Mouse (Mus musculus) lung, embryonic 14.5 days (tissue): ENCODE results near the gene Trpv4. TPM values are rescaled to one million over a fixed set of nuclear protein-coding genes. Genes with fewer than 3 reads are reported as not detected.

Source experiments
- ATAC-seq: fragments of 200-750 bp; cut with Nextera tagmentation; 2 replicates; pipeline ENCODE4 v1.8.0; 2017; ENCODE audit warnings: mild to moderate bottlenecking, moderate TSS enrichment, moderate library complexity; ENCODE audit not compliant: insufficient read depth
- DNase-seq: peaks from one replicate; pipeline ENCODE4 v3.0.0-alpha.2; 2015
- H3K27ac ChIP-seq: fragments of 300-500 bp; sonication (generic); 2 replicates; pipeline ENCODE4 v1.5.1; 2014; ENCODE audit warnings: low read depth, mild to moderate bottlenecking, moderate library complexity
- H3K27me3 ChIP-seq: fragments of 300-500 bp; sonication (generic); 2 replicates; pipeline ENCODE4 v1.6.1; 2014; ENCODE audit warnings: low read length, control low read depth; ENCODE audit not compliant: insufficient read depth
- H3K36me3 ChIP-seq: fragments of 300-500 bp; sonication (generic); 2 replicates; pipeline ENCODE4 v1.6.1; 2014; ENCODE audit warnings: control low read depth; ENCODE audit not compliant: insufficient read depth
- H3K4me1 ChIP-seq: fragments of 300-500 bp; sonication (generic); 2 replicates; pipeline ENCODE4 v1.6.1; 2014; ENCODE audit warnings: antibody characterized with exemption, control low read depth; ENCODE audit not compliant: insufficient read depth
- H3K4me2 ChIP-seq: fragments of 300-500 bp; sonication (generic); 2 replicates; pipeline ENCODE4 v1.6.1; 2014; ENCODE audit warnings: mild to moderate bottlenecking
- H3K4me3 ChIP-seq: fragments of 300-500 bp; sonication (generic); 2 replicates; pipeline ENCODE4 v1.5.1; 2014; ENCODE audit warnings: low read depth, low read length
- H3K9ac ChIP-seq: fragments of 300-500 bp; sonication (generic); 2 replicates; pipeline ENCODE4 v1.6.1; 2014
- H3K9me3 ChIP-seq: fragments of 300-500 bp; sonication (generic); 2 replicates; pipeline ENCODE4 v1.6.1; 2016; ENCODE audit warnings: low read depth, low read length, control low read depth
- CTCF ChIP-seq: IDR thresholded peaks from 2 replicates; pipeline ENCODE4 v1.5.1; 2016; ENCODE audit warnings: antibody characterized with exemption, low read depth
- WGBS: fragments of 180-500 bp; shearing (Covaris S2); extraction: QIAGEN DNeasy Blood & Tissue Kit; methylation state at CpG from one replicate; pipeline ENCODE4 v1.1.7; 2014; 5-methylcytosine and 5-hydroxymethylcytosine counted together
- polyA plus RNA-seq: library from polyadenylated mRNA; unstranded; fragments of >200 nt; fragmentation: Nextera tagmentation; extraction: Ambion mirVana; gene quantifications from 2 replicates; pipeline ENCODE4 v1.2.1, GENCODE M21; 2014

Gene Trpv4
- polyA plus RNA-seq, 1 experiment from 2014 or later = 1.0 TPM

- H3K4me2 ChIP-seq = no peak overlapping the region
- H3K27me3 ChIP-seq = no peaks in the 10 kb centered on the region
- no peaks in the 10 kb centered on the region for H3K9me3 ChIP-seq
- H3K9ac ChIP-seq = no peak overlapping the region
- ATAC-seq (no peak), DNase-seq (peak; percentile 28)
- no peaks in the 10 kb centered on the region for H3K36me3 ChIP-seq
- H3K27ac ChIP-seq = no peak overlapping the region
- no peaks in the 10 kb centered on the region; the same call in 1 of the 2 replicates for H3K4me1 ChIP-seq
- 63% methylated on average over 5 of the region's 5 CpGs for WGBS
- H3K4me3 ChIP-seq = no peak overlapping the region
- TF ChIP-seq CTCF = peak; percentile 24
Observed at GRCm38 (mm10) chr5:114695775-114696174, 37.6 kb upstream of the Trpv4 start.

- 0 out of 2 replicates have a peak within 1 kb of the TSS, but pooled peaks have one; percentile 50 for H3K27ac ChIP-seq
Observed at GRCm38 (mm10) chr5:114690633-114691567, 32.7 kb upstream of the Trpv4 start, which contains the start of gene Gltp. Gene Gltp (minus strand): TSS chr5:114690984.

GRCm38 (mm10) chr5:114689700-114690366 lies 31.6 kb upstream of the Trpv4 start:
- H3K4me2 ChIP-seq = peak overlapping the region; percentile 95
- H3K4me3 ChIP-seq = peak overlapping the region; percentile 69
- H3K27me3 ChIP-seq = no peaks in the 10 kb centered on the region
- no peaks in the 10 kb centered on the region for H3K36me3 ChIP-seq
- 17% methylated on average over 16 of the region's 16 CpGs for WGBS
- H3K4me1 ChIP-seq = peaks cover 5% of the 10 kb centered on the region; the same call in 1 of the 2 replicates
- no peak for TF ChIP-seq CTCF
- ATAC-seq = no peak
- H3K9ac ChIP-seq = peak overlapping the region; percentile 69
- DNase-seq = peak; percentile 44
- no peaks in the 10 kb centered on the region for H3K9me3 ChIP-seq
- no peak overlapping the region for H3K27ac ChIP-seq

More at GRCm38 (mm10) chr5:114690633-114691567, 32.7 kb upstream of the Trpv4 start, which contains the start of gene Gltp:
- no peaks in the 10 kb centered on the region for H3K36me3 ChIP-seq
- TF ChIP-seq CTCF = 0 out of 2 replicates have a peak, but pooled peaks have one; percentile 0
- 4% methylated on average over 75 of the region's 75 CpGs for WGBS
- no peaks in the 10 kb centered on the region for H3K9me3 ChIP-seq
- H3K4me2 ChIP-seq = peak within 1 kb of the TSS; percentile 95
- DNase-seq (peak; percentile 97), ATAC-seq (peak; percentile 96)
- H3K27me3 ChIP-seq = no peaks in the 10 kb centered on the region
- H3K4me1 ChIP-seq = peaks cover 5% of the 10 kb centered on the region; the same call in 1 of the 2 replicates
- H3K4me3 ChIP-seq = peak within 1 kb of the TSS; percentile 69
- H3K9ac ChIP-seq = peak within 1 kb of the TSS; percentile 69

- Histone ChIP-seq H3K36me3 (no peaks in the 10 kb centered on the region), H3K27ac (no peak overlapping the region), H3K27me3 (no peaks in the 10 kb centered on the region), H3K9ac (no peak overlapping the region), H3K4me3 (no peak overlapping the region), H3K9me3 (no peaks in the 10 kb centered on the region), H3K4me2 (no peak overlapping the region), H3K4me1 (peaks cover 5% of the 10 kb centered on the region; the same call in 1 of the 2 replicates)
- TF ChIP-seq CTCF = no peak
- WGBS = 73% methylated on average over 13 of the region's 13 CpGs
- DNase-seq = no peak
- ATAC-seq = no peak
Observed at GRCm38 (mm10) chr5:114688703-114689102, 30.5 kb upstream of the Trpv4 start.

- Histone ChIP-seq H3K27ac (no peak overlapping the region), H3K9ac (no peak overlapping the region), H3K4me3 (no peak overlapping the region), H3K4me1 (peaks cover 5% of the 10 kb centered on the region; the same call in 1 of the 2 replicates), H3K36me3 (no peaks in the 10 kb centered on the region), H3K27me3 (no peaks in the 10 kb centered on the region), H3K4me2 (no peak overlapping the region), H3K9me3 (no peaks in the 10 kb centered on the region)
- ATAC-seq (no peak), DNase-seq (no peak)
- TF ChIP-seq CTCF = no peak
Observed at GRCm38 (mm10) chr5:114687901-114688300, 29.7 kb upstream of the Trpv4 start.

GRCm38 (mm10) chr5:114686726-114687210 lies 28.5 kb upstream of the Trpv4 start:
- Histone ChIP-seq H3K36me3 (no peaks in the 10 kb centered on the region), H3K4me2 (no peak overlapping the region), H3K27me3 (no peaks in the 10 kb centered on the region), H3K9ac (no peak overlapping the region), H3K4me3 (no peak overlapping the region), H3K27ac (no peak overlapping the region), H3K4me1 (peaks cover 8% of the 10 kb centered on the region), H3K9me3 (no peaks in the 10 kb centered on the region)
- WGBS = 55% methylated on average over 7 of the region's 7 CpGs
- DNase-seq (no peak), ATAC-seq (no peak)
- no peak for TF ChIP-seq CTCF
